Mouse (Mus musculus): ENCODE measurements at regions not wholly inside any gene's neighbourhood (a gene's known extent, or its start where the extent isn't known, plus 50 kb on each side); places are given as distances from the start of the nearest gene placed in this dataset.

DNA sequence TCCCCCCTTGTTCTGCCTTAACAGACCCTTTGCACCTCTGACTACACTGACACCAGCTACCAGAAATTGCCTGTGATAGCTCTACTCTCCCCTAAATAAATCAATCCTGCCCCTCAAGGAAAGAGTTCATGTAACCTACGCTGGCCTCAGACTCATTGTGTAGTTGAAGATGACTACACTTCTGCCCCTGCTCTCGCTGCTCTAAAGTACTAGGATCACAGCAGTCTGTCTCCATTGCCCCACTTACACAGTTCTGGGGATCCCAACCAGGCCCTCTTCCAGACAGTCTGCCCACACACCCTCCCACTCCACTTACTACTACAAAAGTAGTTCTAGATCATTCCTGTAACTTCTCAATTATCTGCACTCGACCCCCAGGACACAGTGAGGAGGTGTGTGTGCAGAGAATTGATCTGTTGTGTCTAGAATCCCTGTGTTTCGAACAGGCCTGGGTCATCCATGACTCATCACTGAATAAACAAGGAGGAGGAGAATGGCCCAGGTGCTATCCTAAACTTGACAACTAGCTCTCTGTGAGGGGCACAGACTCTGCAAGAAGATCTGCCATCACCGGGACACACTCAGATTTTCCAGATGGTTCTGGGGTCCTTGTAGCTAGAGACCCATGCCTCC lies 160.1 kb upstream of the Dynlrb2 start:
- 73% methylated on average over 5 of the region's 5 CpGs for WGBS
- Histone ChIP-seq H3K9me3 (replicated peaks; ENCODE audit: control insufficient read depth, low read length) (no peaks in the 10 kb centered on the region), H3K27ac (ENCODE audit: low read length) (no peak overlapping the region), H3K4me3 (replicated peaks; ENCODE audit: low read length) (no peak overlapping the region), H3K36me3 (ENCODE audit: control insufficient read depth, insufficient read depth, low read length) (no peaks in the 10 kb centered on the region), H3K4me1 (ENCODE audit: control insufficient read depth, insufficient read depth, low read length) (no peaks in the 10 kb centered on the region), H3K27me3 (ENCODE audit: control insufficient read depth, insufficient read depth, low read length) (no peaks in the 10 kb centered on the region), H3K9ac (ENCODE audit: low read length) (no peak overlapping the region), H3K4me2 (ENCODE audit: low read depth, low read length) (no peak overlapping the region)
- no peak for ATAC-seq (ENCODE audit: insufficient read depth, low FRiP score)

DNA sequence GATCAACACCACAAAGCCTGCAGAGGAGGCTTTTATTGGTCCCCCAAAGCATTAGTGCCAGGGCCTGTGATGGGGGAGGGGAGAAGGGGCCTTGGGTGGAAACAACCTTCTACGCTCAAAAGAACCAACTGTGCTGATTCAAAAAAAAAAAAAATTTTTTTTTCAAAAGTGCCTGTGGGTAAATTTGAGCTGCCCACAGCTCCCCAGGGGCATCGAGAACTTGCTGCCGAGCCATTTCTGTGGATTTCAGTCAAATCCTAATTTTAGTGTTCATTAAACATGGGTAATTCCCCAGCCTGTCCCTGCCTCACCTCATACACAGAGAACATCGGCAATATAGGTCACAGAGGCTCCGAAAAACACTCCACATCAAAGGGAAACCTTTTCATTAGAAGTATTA lies 161.2 kb upstream of the Dynlrb2 start:
- 85% methylated on average over 5 of the region's 5 CpGs for WGBS
- no peak overlapping the region for H3K9ac ChIP-seq (ENCODE audit: low read length)
- H3K27ac ChIP-seq (ENCODE audit: low read length) = no peak overlapping the region

DNA sequence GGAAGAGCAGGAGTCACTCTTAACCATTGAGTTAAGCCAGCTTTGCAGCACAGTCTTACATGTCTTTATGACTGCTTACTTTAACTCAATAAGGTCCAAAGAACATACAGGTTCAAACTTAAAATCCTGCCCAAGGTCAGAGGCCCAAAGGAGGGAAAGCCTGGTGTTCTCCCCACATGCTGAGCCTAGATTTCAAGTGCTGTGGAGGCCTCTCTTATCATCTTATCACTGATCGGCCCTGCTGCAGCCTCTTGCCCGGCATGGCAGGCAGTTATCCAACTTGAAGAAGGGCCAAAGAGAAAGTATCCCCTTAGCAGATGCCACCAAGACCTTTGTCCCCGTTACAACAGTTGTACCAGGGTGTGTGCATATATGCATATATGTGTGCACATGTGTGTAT lies 170.0 kb upstream of the Dynlrb2 start:
- Histone ChIP-seq H3K9ac (ENCODE audit: low read length) (no peak overlapping the region), H3K27ac (ENCODE audit: low read length) (no peak overlapping the region), H3K9me3 (replicated peaks; ENCODE audit: control insufficient read depth, low read length) (no peaks in the 10 kb centered on the region), H3K4me2 (ENCODE audit: low read depth, low read length) (no peak overlapping the region), H3K27me3 (ENCODE audit: control insufficient read depth, insufficient read depth, low read length) (no peaks in the 10 kb centered on the region), H3K36me3 (ENCODE audit: control insufficient read depth, insufficient read depth, low read length) (no peaks in the 10 kb centered on the region), H3K4me3 (replicated peaks; ENCODE audit: low read length) (no peak overlapping the region), H3K4me1 (ENCODE audit: control insufficient read depth, insufficient read depth, low read length) (no peaks in the 10 kb centered on the region)
- 69% methylated on average over 3 of the region's 3 CpGs for WGBS
- no peak for ATAC-seq (ENCODE audit: insufficient read depth, low FRiP score)

More for the DNA sequence above, 161.2 kb upstream of the Dynlrb2 start:
- no peak overlapping the region for H3K4me2 ChIP-seq (ENCODE audit: low read depth, low read length)
- H3K36me3 ChIP-seq (ENCODE audit: control insufficient read depth, insufficient read depth, low read length) = no peaks in the 10 kb centered on the region
- no peaks in the 10 kb centered on the region for H3K9me3 ChIP-seq (replicated peaks; ENCODE audit: control insufficient read depth, low read length)
- no peaks in the 10 kb centered on the region for H3K27me3 ChIP-seq (ENCODE audit: control insufficient read depth, insufficient read depth, low read length)
- ATAC-seq (ENCODE audit: insufficient read depth, low FRiP score) = no peak
- no peaks in the 10 kb centered on the region for H3K4me1 ChIP-seq (ENCODE audit: control insufficient read depth, insufficient read depth, low read length)
- H3K4me3 ChIP-seq (replicated peaks; ENCODE audit: low read length) = no peak overlapping the region

DNA sequence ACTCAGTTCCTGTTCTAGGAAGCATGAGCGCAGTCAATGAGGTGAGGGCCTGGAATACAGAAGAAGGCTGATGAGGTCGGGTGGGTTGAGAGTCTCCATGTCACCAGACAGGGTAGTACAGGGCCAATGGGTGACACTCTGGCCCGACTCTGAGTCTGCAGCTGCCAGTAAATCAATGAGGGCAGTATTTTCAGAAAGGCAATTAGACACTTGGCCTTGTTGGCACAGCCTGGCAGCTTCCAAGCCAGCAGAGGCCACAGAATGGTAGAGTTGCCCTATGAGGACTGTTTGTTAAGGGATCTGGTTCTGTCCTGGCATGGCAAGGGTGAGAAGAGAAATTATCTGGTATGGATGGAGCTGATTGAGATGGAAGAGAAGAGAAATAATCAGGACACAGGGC lies 170.7 kb upstream of the Dynlrb2 start:
- 76% methylated on average over 3 of the region's 3 CpGs for WGBS
- Histone ChIP-seq H3K9ac (ENCODE audit: low read length) (no peak overlapping the region), H3K4me2 (ENCODE audit: low read depth, low read length) (no peak overlapping the region), H3K36me3 (ENCODE audit: control insufficient read depth, insufficient read depth, low read length) (no peaks in the 10 kb centered on the region), H3K27ac (ENCODE audit: low read length) (no peak overlapping the region), H3K27me3 (ENCODE audit: control insufficient read depth, insufficient read depth, low read length) (no peaks in the 10 kb centered on the region), H3K9me3 (replicated peaks; ENCODE audit: control insufficient read depth, low read length) (no peaks in the 10 kb centered on the region), H3K4me3 (replicated peaks; ENCODE audit: low read length) (no peak overlapping the region), H3K4me1 (ENCODE audit: control insufficient read depth, insufficient read depth, low read length) (no peaks in the 10 kb centered on the region)
- ATAC-seq (ENCODE audit: insufficient read depth, low FRiP score) = no peak

DNA sequence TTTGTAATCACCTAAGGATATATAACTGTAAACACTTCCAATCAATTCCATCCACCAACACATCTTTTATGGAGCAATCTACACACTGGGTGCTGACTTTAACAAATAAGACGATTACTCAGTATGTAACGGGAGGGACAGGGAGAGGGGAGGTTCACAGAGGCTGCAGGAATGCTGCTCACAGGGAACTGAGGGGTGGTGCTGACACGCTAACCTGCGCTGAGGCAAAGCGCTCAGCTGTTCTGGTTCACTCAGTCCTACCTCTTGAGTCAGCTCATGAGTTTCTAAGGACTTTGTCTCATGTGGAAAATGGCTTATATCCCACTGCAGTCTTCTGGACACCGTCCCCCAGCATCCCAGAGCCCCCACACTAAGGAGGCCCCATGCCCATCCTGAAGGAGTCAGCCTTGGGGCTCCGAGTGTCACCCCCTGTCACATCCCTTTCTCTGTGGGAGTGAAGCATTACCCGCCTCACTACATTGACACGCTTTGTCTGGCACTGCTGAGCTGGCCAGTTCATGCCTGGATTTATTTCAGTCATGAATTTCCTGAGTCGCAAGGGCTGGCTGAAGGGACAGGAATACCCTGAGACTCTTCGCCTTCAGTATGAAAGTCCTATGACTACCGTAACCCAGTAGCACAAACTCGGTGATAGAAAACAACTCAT lies 184.6 kb upstream of the Dynlrb2 start:
- no peak overlapping the region for H3K9ac ChIP-seq (ENCODE audit: low read length)
- 81% methylated on average over 13 of the region's 13 CpGs for WGBS
- H3K27me3 ChIP-seq (ENCODE audit: control insufficient read depth, insufficient read depth, low read length) = no peaks in the 10 kb centered on the region
- no peak overlapping the region for H3K4me2 ChIP-seq (ENCODE audit: low read depth, low read length)
- no peak for ATAC-seq (ENCODE audit: insufficient read depth, low FRiP score)
- H3K27ac ChIP-seq (ENCODE audit: low read length) = no peak overlapping the region
- H3K4me3 ChIP-seq (replicated peaks; ENCODE audit: low read length) = no peak overlapping the region
- H3K9me3 ChIP-seq (replicated peaks; ENCODE audit: control insufficient read depth, low read length) = no peaks in the 10 kb centered on the region
- no peaks in the 10 kb centered on the region for H3K36me3 ChIP-seq (ENCODE audit: control insufficient read depth, insufficient read depth, low read length)
- no peaks in the 10 kb centered on the region for H3K4me1 ChIP-seq (ENCODE audit: control insufficient read depth, insufficient read depth, low read length)

DNA sequence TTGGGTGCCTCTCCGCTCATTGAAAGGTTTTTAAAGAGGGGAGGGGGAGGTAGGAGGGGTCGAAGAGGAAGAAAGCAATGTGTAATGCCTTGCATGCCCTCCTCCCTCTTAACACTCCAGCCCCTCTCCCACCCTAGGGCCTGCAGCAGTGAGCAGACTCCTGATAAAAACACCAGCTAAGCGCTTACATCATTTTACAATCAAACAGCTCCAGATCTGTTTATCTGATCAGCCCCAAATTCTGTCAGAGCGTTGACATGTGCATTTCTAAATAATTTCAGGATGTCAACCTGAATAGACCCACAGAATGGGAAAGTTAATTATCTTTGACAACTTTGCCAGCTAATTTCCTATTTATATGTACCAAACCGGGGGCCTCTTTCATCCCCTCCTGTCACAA lies 189.4 kb upstream of the Dynlrb2 start:
- Histone ChIP-seq H3K4me1 (ENCODE audit: control insufficient read depth, insufficient read depth, low read length) (no peaks in the 10 kb centered on the region), H3K4me2 (ENCODE audit: low read depth, low read length) (no peak overlapping the region), H3K9me3 (replicated peaks; ENCODE audit: control insufficient read depth, low read length) (no peaks in the 10 kb centered on the region), H3K27ac (ENCODE audit: low read length) (no peak overlapping the region), H3K36me3 (ENCODE audit: control insufficient read depth, insufficient read depth, low read length) (no peaks in the 10 kb centered on the region), H3K27me3 (ENCODE audit: control insufficient read depth, insufficient read depth, low read length) (no peaks in the 10 kb centered on the region), H3K4me3 (replicated peaks; ENCODE audit: low read length) (no peak overlapping the region), H3K9ac (ENCODE audit: low read length) (no peak overlapping the region)
- 35% methylated on average over 5 of the region's 5 CpGs for WGBS
- ATAC-seq (ENCODE audit: insufficient read depth, low FRiP score) = no peak

DNA sequence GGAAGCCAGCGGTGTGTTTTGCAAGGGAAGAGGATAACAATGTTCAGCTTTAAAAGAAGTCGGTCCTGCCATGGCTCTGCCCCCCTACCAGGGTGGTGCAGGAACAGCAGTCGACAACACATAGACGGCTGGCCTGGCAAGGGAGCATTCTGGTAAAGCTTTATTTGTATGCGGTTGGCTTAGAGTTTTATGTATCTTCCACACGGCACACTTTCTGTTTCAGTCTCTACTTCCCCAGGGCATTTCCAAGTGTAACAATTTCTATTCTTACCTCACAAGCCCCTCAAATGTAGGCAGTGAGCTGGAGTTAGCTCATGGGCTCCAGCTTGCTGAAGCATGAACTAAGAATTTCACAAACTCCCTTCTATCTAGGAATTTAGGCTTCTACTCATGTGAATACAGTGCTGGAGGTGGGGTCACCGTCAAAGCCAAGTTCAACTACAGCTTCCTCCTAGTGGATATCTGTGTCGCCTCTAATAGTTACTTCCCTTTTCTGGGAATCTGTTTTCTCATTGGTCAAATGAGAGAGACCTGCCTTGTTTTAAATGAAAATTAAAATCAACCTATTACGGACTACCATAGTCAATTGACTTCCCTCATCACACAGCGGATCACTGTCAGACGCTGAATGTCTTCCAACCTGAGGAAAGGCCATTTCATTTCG lies 190.2 kb upstream of the Dynlrb2 start:
- ATAC-seq (ENCODE audit: insufficient read depth, low FRiP score) = no peak
- no peak overlapping the region for H3K27ac ChIP-seq (ENCODE audit: low read length)

DNA sequence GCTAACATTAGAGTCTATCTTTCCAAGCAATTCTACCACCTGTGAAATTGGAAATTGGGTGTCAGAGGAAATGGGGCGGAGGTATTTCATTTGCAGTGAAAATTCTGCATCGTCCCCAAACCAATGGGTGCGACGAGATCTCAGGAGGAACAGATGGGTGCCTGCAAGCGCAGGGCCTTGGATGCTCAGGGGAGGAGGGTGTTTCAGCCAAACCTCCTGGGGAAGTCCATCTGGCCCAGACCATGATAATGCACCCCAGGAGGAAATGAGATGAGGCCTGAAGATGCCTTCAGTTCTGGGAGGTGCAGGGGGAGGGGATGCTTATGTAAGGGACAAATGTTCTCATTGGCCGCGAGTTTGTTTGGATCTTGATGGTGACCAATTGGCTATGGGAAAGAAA lies 205.9 kb upstream of the Dynlrb2 start:
- 92% methylated on average over 7 of the region's 7 CpGs for WGBS
- Histone ChIP-seq H3K27me3 (ENCODE audit: control insufficient read depth, insufficient read depth, low read length) (no peaks in the 10 kb centered on the region), H3K36me3 (ENCODE audit: control insufficient read depth, insufficient read depth, low read length) (no peaks in the 10 kb centered on the region)

More for the DNA sequence above, 190.2 kb upstream of the Dynlrb2 start:
- no peak overlapping the region for H3K4me2 ChIP-seq (ENCODE audit: low read depth, low read length)
- H3K27me3 ChIP-seq (ENCODE audit: control insufficient read depth, insufficient read depth, low read length) = no peaks in the 10 kb centered on the region
- no peak overlapping the region for H3K9ac ChIP-seq (ENCODE audit: low read length)
- no peak overlapping the region for H3K4me3 ChIP-seq (replicated peaks; ENCODE audit: low read length)
- H3K9me3 ChIP-seq (replicated peaks; ENCODE audit: control insufficient read depth, low read length) = no peaks in the 10 kb centered on the region
- no peaks in the 10 kb centered on the region for H3K36me3 ChIP-seq (ENCODE audit: control insufficient read depth, insufficient read depth, low read length)
- no peaks in the 10 kb centered on the region for H3K4me1 ChIP-seq (ENCODE audit: control insufficient read depth, insufficient read depth, low read length)
- 89% methylated on average over 12 of the region's 12 CpGs for WGBS

DNA sequence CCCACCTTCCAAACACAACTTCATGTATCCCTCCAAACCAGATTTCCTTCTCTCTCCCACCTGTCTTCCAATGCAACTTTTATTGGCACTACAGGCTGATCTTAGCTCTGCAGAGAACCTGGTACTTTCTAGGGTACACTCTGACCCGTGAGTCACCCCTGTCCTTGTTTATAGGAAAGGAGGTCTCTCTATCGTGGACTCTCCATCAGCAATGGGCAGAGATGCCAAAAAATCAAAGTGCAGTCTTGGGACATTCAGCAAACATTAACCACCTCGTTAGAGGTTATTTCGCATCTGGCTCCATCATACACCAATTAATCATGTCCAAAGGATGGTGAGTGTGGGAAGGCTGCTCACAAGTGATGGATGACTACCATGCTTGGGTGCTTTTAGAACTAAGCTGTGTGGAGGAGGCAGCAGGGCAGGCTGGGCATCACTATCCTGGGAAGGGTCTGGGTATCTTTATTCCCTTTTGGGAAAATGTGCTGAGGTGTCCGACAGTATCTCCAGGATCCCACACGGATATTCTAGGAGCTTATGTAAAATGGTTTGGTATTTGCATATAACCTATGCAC lies 214.0 kb upstream of the Dynlrb2 start:
- H3K9me3 ChIP-seq (replicated peaks; ENCODE audit: control insufficient read depth, low read length) = no peaks in the 10 kb centered on the region
- no peak overlapping the region for H3K4me2 ChIP-seq (ENCODE audit: low read depth, low read length)
- H3K9ac ChIP-seq (ENCODE audit: low read length) = no peak overlapping the region
- H3K4me3 ChIP-seq (replicated peaks; ENCODE audit: low read length) = no peak overlapping the region
- no peak overlapping the region for H3K27ac ChIP-seq (ENCODE audit: low read length)
- no peaks in the 10 kb centered on the region for H3K4me1 ChIP-seq (ENCODE audit: control insufficient read depth, insufficient read depth, low read length)
- ATAC-seq (ENCODE audit: insufficient read depth, low FRiP score) = no peak
- 61% methylated on average over 6 of the region's 6 CpGs for WGBS
- no peaks in the 10 kb centered on the region for H3K27me3 ChIP-seq (ENCODE audit: control insufficient read depth, insufficient read depth, low read length)
- H3K36me3 ChIP-seq (ENCODE audit: control insufficient read depth, insufficient read depth, low read length) = no peaks in the 10 kb centered on the region

More for the DNA sequence above, 205.9 kb upstream of the Dynlrb2 start:
- H3K27ac ChIP-seq (ENCODE audit: low read length) = no peak overlapping the region
- no peaks in the 10 kb centered on the region for H3K9me3 ChIP-seq (replicated peaks; ENCODE audit: control insufficient read depth, low read length)
- H3K4me3 ChIP-seq (replicated peaks; ENCODE audit: low read length) = no peak overlapping the region
- no peak for ATAC-seq (ENCODE audit: insufficient read depth, low FRiP score)
- H3K4me2 ChIP-seq (ENCODE audit: low read depth, low read length) = no peak overlapping the region
- H3K4me1 ChIP-seq (ENCODE audit: control insufficient read depth, insufficient read depth, low read length) = no peaks in the 10 kb centered on the region
- no peak overlapping the region for H3K9ac ChIP-seq (ENCODE audit: low read length)

All from stomach, embryonic 16.5 days (tissue).